Mouse (Mus musculus): ENCODE results near the gene Fgr.

The Fgr gene

DNA sequence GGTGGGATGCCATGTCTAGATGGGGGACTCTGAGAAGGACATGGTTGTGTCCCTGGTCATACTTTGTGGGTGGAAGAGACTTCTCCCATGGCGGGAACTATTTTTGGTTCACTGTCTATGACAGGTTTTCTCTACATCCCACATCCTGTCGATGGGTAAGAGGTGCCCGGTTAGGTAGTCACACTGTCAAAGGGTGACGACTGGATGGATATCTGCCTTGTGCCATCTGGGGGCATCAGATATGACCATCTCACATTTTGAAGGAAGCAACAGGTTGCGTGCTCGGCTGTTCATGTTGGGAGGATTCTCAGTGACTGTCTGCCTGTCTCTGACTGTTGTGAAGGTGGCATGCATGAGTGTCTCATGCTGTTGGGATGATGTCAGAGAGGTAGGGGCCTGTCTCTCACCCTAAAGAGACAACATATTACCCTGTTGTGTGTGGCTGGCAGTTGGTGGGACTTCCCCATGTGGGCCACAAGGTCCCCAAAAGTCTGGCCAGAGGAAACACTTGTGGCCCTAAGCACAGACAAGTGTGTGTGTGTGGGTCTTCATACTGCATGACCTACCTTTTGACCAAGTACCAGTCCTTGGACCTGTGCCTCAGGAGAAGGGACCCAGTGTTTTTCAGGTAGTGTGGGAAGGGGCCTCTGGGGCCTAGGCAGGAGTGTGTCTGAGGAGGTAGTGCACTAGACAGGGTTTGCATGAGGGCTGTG lies 77.1 kb downstream of the Fgr start:
- DNase-seq (ENCODE audit: low spot score), result no peak

DNA sequence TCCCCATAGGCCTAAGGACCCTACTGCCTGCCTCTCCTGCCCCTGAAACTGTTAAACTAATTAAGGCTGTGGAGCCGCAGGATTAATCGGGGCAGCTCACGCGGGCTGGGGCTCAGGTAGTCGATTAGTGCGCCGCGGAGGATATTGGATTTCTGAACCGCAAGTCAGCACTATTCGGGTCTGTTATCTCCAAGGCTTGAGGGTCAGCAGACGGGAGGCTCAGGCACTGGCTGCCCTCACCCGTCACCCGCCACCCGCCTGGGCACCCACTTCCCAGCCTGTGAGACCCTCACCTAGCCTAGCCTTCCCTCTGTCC lies 77.6 kb downstream of the Fgr start:
- DNase-seq (ENCODE audit: low spot score), result no peak

Data from testis, postnatal 10 days (tissue).